Mouse (Mus musculus) liver, embryonic 12.5 days (tissue): ENCODE data around the gene Adgrl2. TPM values are rescaled to one million over a fixed set of nuclear protein-coding genes. Genes with fewer than 3 reads are reported as not detected.
A peak's percentile ranks its signal among the peaks of the same experiment; 100 is the strongest.

Experiments used
- ATAC-seq: fragments of 200-750 bp; cut with Nextera tagmentation; 2 replicates; pipeline ENCODE4 v1.8.0; 2017; ENCODE audit warnings: moderate number of reproducible peaks, mild to moderate bottlenecking, moderate library complexity
- H3K27ac ChIP-seq: fragments of 300-500 bp; sonication (generic); 2 replicates; pipeline ENCODE4 v1.5.1; 2016; ENCODE audit warnings: mild to moderate bottlenecking
- H3K27me3 ChIP-seq: fragments of 300-500 bp; sonication (generic); replicated peaks from 2 replicates; pipeline ENCODE4 v1.6.1; 2016; ENCODE audit warnings: mild to moderate bottlenecking, moderate library complexity
- H3K36me3 ChIP-seq: fragments of 300-500 bp; sonication (generic); 2 replicates; pipeline ENCODE4 v1.6.1; 2016; ENCODE audit warnings: mild to moderate bottlenecking, moderate library complexity
- H3K4me1 ChIP-seq: fragments of 300-500 bp; sonication (generic); 2 replicates; pipeline ENCODE4 v1.6.1; 2016
- H3K4me2 ChIP-seq: fragments of 300-500 bp; sonication (generic); 2 replicates; pipeline ENCODE4 v1.6.1; 2016; ENCODE audit warnings: mild to moderate bottlenecking, moderate library complexity
- H3K4me3 ChIP-seq: fragments of 300-500 bp; sonication (generic); 2 replicates; pipeline ENCODE4 v1.5.1; 2016; ENCODE audit warnings: mild to moderate bottlenecking, moderate library complexity
- H3K9ac ChIP-seq: fragments of 300-500 bp; sonication (generic); 2 replicates; pipeline ENCODE4 v1.6.1; 2016; ENCODE audit warnings: mild to moderate bottlenecking, moderate library complexity
- H3K9me3 ChIP-seq: fragments of 300-500 bp; sonication (generic); replicated peaks from 2 replicates; pipeline ENCODE4 v1.6.1; 2016; ENCODE audit warnings: mild to moderate bottlenecking, moderate library complexity
- WGBS: fragments of 180-500 bp; shearing (Covaris S2); methylation state at CpG from one replicate; pipeline ENCODE4 v1.1.7; 2016; ENCODE audit not compliant: insufficient replicate concordance; 5-methylcytosine and 5-hydroxymethylcytosine counted together
- polyA plus RNA-seq: library from polyadenylated mRNA; unstranded; fragments of >200 nt; fragmentation: Nextera tagmentation; extraction: Ambion mirVana; gene quantifications from 2 replicates; pipeline ENCODE4 v1.2.1, GENCODE M21; 2016

The Adgrl2 gene
- polyA plus RNA-seq, 1 experiment from 2014 or later = 13.3 TPM

DNA sequence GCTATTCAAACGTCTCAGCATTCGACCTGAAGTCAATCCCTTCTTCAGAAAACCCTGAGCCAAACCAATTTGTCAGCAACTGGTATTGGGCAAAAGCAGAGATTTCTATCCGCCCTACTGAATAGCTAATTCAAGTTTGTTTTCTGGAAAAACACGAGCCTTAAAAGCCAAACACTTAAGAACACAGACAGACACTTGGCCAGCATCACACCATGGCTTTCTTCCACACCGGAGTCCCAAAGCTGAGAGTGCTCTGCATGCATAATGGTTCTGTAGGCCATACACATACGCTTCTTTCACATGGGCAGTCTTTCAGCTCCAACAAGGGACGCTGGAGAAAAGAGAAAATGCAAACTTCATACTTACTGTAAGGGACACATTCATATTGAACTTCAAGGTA lies 125.1 kb downstream of the Adgrl2 start:
- no peak overlapping the region for H3K4me3 ChIP-seq
- H3K4me1 ChIP-seq = peaks cover 12% of the 10 kb centered on the region
- H3K27me3 ChIP-seq = no peaks in the 10 kb centered on the region
- no peak overlapping the region for H3K4me2 ChIP-seq
- no peak overlapping the region for H3K9ac ChIP-seq
- ATAC-seq = no peak
- H3K9me3 ChIP-seq = no peaks in the 10 kb centered on the region
- 74% methylated on average over 7 of the region's 7 CpGs for WGBS
- 0 out of 2 replicates have a peak, but pooled peaks cover 5% of the 10 kb centered on the region for H3K36me3 ChIP-seq
- H3K27ac ChIP-seq = no peak overlapping the region

DNA sequence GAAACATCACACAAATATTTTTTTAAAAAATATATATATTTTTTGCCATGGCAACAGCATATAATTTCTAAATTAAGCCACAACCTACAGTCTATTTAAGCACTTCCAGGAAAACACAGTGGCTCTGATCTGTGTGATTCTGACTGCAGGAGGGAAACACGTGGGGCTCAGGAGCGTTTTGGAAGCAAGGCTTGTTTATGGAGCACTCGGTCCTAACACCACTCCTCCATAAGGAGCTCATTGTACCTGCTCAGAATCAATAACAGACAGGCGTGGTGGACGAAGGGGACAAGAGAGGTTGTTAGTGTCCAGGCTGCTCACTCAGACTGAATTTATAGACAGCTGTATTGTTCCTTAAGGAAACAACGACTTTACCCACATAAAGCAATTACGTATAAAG lies 128.5 kb downstream of the Adgrl2 start:
- Histone ChIP-seq H3K27ac (no peak overlapping the region), H3K4me3 (no peak overlapping the region), H3K4me1 (peaks cover 4% of the 10 kb centered on the region; the same call in 1 of the 2 replicates), H3K9ac (no peak overlapping the region), H3K4me2 (no peak overlapping the region), H3K27me3 (no peaks in the 10 kb centered on the region), H3K9me3 (no peaks in the 10 kb centered on the region), H3K36me3 (0 out of 2 replicates have a peak, but pooled peaks cover 13% of the 10 kb centered on the region)
- ATAC-seq = no peak
- WGBS = 69% methylated on average over 7 of the region's 7 CpGs

DNA sequence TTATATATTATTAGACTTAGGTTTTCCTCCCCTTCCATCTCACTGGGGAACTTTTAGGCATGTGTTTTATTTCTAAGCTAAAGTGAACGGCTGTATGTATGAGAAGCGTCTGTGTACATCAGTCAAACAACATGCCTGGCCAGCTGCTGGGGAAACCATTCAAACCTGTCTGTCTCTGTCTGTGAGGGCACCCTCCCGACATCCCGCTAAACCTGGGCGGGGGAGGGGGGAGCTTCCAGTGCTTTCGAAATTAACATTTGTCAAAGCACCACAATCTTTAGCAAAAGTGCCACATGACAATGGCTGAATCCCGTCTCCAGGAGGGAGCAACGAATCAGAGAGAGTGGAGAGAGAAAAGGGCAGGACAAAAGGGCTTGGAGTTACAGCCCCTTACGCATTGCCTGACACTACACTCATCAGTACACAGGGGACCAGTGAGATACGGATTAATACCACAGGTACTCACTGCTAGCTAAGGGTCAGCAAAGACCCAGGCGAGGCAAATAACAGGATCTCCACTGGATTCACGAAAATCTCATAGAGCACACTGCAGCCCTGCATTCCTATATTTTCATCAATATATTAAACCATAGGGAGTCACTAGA lies 135.9 kb downstream of the Adgrl2 start:
- ATAC-seq = no peak
- Histone ChIP-seq H3K9ac (no peak overlapping the region), H3K9me3 (no peaks in the 10 kb centered on the region), H3K4me2 (no peak overlapping the region), H3K27ac (no peak overlapping the region), H3K27me3 (no peaks in the 10 kb centered on the region), H3K36me3 (peaks cover 19% of the 10 kb centered on the region), H3K4me3 (no peak overlapping the region), H3K4me1 (0 out of 2 replicates have a peak, but pooled peaks cover 3% of the 10 kb centered on the region)
- 65% methylated on average over 12 of the region's 12 CpGs for WGBS

DNA sequence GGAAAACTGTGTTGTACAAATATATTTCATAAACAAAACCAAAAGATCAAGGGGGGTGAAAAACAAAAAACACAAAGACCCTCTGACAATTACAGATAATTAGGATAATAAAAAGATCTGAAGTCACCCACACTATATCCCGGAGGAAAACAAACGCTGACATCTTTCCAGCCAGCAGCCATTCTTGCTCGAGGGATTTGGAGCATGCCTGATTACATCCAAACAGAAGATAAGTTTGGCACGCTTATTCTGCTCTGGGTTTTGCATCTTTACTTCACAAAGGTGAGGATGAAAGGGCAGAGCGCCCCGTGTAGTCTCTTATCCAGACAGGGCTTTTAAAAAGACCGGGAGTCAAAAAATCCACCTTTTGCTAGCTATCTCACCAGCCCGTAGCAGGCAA lies 137.0 kb downstream of the Adgrl2 start:
- WGBS = 66% methylated on average over 8 of the region's 8 CpGs
- Histone ChIP-seq H3K9ac (no peak overlapping the region), H3K4me2 (no peak overlapping the region), H3K36me3 (peaks cover 17% of the 10 kb centered on the region), H3K4me1 (0 out of 2 replicates have a peak, but pooled peaks cover 3% of the 10 kb centered on the region), H3K4me3 (no peak overlapping the region), H3K9me3 (no peaks in the 10 kb centered on the region), H3K27me3 (no peaks in the 10 kb centered on the region), H3K27ac (no peak overlapping the region)
- no peak for ATAC-seq

DNA sequence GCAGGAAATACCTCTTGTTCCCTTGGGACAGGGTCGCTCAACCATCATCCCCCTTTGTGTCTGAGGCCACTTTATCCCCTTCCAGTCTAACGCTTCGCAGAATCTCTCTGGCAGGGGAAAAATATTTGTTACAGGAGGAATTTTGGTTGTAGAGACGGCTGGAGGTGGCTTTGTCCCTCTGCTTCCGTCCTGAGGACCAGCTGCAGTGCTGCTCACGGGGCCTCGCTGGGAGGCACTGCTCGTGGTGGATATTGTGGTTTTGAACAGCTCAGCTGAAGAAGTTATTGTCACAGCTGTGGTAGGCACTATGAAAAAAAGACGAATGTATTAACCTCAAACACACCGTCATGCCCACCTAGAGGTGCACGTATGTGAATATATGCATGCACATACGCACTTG lies 137.8 kb downstream of the Adgrl2 start:
- 0 out of 2 replicates have a peak, but pooled peaks cover 3% of the 10 kb centered on the region for H3K4me1 ChIP-seq
- no peak overlapping the region for H3K27ac ChIP-seq
- H3K9ac ChIP-seq = no peak overlapping the region
- no peak overlapping the region for H3K4me3 ChIP-seq
- no peaks in the 10 kb centered on the region for H3K27me3 ChIP-seq
- peaks cover 15% of the 10 kb centered on the region for H3K36me3 ChIP-seq
- ATAC-seq = no peak
- 57% methylated on average over 12 of the region's 12 CpGs for WGBS
- no peak overlapping the region for H3K4me2 ChIP-seq
- no peaks in the 10 kb centered on the region for H3K9me3 ChIP-seq

DNA sequence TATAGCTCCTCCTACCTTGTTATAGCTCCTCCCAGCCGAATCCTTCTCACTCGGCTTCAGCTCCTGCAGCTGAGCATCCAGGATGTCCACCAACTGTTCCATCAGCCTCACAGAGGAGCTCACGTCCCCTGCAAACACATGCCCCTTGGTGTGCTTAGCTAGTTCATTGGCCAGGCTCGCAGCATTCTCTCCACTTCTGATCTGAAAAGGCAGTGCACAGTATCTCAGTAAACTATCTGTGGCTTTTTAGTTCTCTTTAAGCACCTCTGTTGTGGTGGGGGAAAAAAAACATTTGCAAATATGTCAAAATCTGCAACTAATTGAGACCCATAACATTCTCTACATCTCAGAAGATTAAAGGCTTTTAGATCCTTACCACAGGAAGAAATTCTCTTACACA lies 139.5 kb downstream of the Adgrl2 start:
- WGBS = 80% methylated on average over 4 of the region's 4 CpGs
- no peak overlapping the region for H3K4me3 ChIP-seq
- H3K27me3 ChIP-seq = no peaks in the 10 kb centered on the region
- no peak overlapping the region for H3K27ac ChIP-seq
- H3K4me1 ChIP-seq = 0 out of 2 replicates have a peak, but pooled peaks cover 3% of the 10 kb centered on the region
- H3K9me3 ChIP-seq = no peaks in the 10 kb centered on the region
- no peak overlapping the region for H3K4me2 ChIP-seq
- ATAC-seq = no peak
- H3K36me3 ChIP-seq = peaks cover 15% of the 10 kb centered on the region
- no peak overlapping the region for H3K9ac ChIP-seq

DNA sequence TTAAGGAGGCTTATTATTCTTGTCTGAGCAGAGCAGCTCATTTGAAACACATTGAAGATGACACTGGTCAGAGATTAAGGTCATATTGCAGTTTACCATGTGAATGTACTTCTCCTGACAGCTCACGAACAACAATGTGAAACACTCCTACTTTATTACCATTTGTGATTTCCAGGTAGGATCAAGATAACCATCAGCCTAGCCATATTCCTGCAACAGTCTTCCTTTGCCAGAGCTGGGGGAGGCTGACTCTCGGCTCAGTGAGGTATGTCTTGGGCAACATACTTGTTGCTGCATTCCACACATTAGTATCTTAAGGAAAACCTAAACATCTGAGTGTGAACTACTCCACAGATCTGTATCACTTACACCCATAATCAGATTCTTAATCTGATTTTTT lies 142.0 kb downstream of the Adgrl2 start:
- H3K27ac ChIP-seq = no peak overlapping the region
- peaks cover 15% of the 10 kb centered on the region for H3K36me3 ChIP-seq
- no peak for ATAC-seq
- H3K9me3 ChIP-seq = no peaks in the 10 kb centered on the region
- WGBS = 74% methylated on average over 2 of the region's 2 CpGs
- peaks cover 14% of the 10 kb centered on the region for H3K4me1 ChIP-seq
- H3K4me3 ChIP-seq = no peak overlapping the region
- H3K4me2 ChIP-seq = no peak overlapping the region
- no peak overlapping the region for H3K9ac ChIP-seq
- no peaks in the 10 kb centered on the region for H3K27me3 ChIP-seq

DNA sequence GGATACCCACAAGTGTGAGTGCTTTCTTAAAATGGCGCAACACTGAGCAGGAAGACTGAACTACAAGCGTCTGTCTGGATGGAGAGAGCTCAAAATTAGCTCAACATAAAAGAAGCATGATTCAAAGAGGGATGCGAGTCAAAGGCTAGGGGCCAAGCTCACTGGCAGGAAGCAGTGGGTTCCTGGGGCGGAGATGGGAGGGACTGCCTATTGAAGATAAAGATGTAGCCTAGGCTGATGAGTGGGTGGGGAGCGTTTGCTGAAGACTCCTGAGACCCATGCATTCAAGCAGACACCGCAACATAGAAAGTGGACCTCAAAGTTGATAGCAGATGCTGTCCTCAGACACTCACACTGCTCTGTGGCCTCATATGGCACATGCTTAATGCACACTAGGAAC lies 146.2 kb downstream of the Adgrl2 start:
- H3K4me3 ChIP-seq = no peak overlapping the region
- H3K36me3 ChIP-seq = peaks cover 5% of the 10 kb centered on the region; the same call in 1 of the 2 replicates
- H3K9me3 ChIP-seq = no peaks in the 10 kb centered on the region
- ATAC-seq = peak; percentile 85
- H3K27me3 ChIP-seq = no peaks in the 10 kb centered on the region
- H3K9ac ChIP-seq = no peak overlapping the region
- H3K4me2 ChIP-seq = peak overlapping the region; percentile 31
- H3K4me1 ChIP-seq = peaks cover 11% of the 10 kb centered on the region
- 12% methylated on average over 6 of the region's 6 CpGs for WGBS
- H3K27ac ChIP-seq = no peak overlapping the region

DNA sequence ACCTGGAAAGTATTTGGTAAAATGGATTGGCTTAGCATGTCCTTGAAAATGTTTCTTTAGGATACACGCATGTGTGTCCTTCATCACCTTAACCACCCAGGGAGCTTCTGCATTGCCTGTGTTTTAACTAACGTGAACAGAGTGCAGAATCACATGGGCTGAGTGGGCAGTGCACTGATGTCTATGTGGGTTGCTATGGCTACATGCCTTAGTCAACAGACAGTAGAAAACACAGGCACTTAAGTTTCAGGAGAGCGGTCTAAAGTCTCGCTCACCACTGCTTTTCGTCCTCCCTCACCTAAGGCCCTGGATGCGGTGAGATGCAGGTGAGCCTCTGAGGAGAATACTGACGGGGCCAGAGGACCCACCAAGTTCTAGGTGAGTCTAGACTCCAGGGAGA lies 147.8 kb downstream of the Adgrl2 start:
- no peaks in the 10 kb centered on the region for H3K27me3 ChIP-seq
- H3K27ac ChIP-seq = no peak overlapping the region
- WGBS = 86% methylated on average over 7 of the region's 7 CpGs
- peaks cover 11% of the 10 kb centered on the region for H3K4me1 ChIP-seq
- H3K9ac ChIP-seq = no peak overlapping the region
- no peak overlapping the region for H3K4me3 ChIP-seq
- peaks cover 4% of the 10 kb centered on the region; the same call in 1 of the 2 replicates for H3K36me3 ChIP-seq
- H3K4me2 ChIP-seq = no peak overlapping the region
- no peaks in the 10 kb centered on the region for H3K9me3 ChIP-seq
- ATAC-seq = no peak

DNA sequence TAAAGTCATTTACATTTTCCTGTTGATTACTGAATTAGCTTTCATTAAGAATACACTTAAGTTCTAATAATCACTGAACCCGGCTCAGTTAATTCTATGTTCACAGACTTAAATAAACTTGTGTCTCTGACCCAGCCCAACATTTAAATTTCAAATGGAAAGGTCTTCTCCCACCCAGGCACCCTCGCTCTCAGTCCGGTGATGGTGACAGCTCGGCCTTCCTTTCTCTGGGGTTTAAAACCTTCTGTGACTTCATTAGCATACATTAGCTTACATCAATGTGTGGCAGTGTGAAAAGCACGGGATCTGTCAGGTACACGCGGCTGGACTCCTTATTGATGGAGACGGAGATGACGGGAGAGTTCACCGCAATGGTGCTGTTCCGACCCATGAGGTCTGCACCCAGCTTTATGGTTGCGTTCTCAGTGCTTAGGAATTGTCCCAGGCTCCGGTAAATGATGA lies 151.5 kb downstream of the Adgrl2 start:
- Histone ChIP-seq H3K27ac (no peak overlapping the region), H3K9me3 (no peaks in the 10 kb centered on the region), H3K4me1 (peaks cover 5% of the 10 kb centered on the region), H3K36me3 (peaks cover 29% of the 10 kb centered on the region), H3K27me3 (no peaks in the 10 kb centered on the region), H3K9ac (no peak overlapping the region), H3K4me3 (no peak overlapping the region), H3K4me2 (no peak overlapping the region)
- WGBS = 86% methylated on average over 13 of the region's 13 CpGs
- no peak for ATAC-seq

DNA sequence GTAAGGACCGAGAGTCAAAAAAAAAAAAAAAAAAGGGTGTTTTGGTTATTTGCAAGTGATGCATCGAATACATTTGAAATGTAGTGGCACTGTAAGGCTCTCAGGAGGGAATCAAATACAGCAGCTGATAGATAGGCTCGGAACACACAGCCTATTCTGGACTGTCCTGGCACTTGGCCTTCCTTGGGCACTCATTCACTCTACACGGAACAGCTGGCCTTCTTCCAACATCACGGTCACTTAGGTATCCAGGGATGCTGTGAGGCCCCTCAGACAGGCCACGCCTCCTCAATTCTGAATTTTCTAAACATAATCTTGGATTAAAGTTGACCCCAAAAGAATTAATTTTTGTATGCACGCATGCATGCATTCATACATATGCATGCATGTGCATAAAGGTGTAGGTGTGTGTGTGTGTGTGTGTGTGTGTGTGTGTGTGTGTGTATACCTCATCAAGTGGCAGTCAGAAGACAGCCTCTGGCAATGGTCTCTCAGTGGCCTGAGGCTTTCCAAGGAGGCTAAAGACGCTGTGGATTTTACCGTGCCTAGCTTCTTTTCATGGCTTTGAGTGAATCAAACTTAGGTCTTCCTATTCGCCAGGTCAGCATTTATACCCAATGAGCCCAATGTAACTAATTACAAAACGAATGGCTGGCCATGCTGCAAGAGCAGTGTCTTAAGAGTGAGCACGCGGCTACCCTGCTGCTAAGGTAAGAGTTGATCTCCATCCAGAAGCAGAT lies 152.1 kb downstream of the Adgrl2 start:
- H3K4me1 ChIP-seq = no peaks in the 10 kb centered on the region
- H3K9me3 ChIP-seq = no peaks in the 10 kb centered on the region
- no peak overlapping the region for H3K4me3 ChIP-seq
- H3K27ac ChIP-seq = no peak overlapping the region
- no peak overlapping the region for H3K4me2 ChIP-seq
- H3K27me3 ChIP-seq = no peaks in the 10 kb centered on the region
- 78% methylated on average over 13 of the region's 13 CpGs for WGBS
- peaks cover 34% of the 10 kb centered on the region for H3K36me3 ChIP-seq
- ATAC-seq = no peak
- H3K9ac ChIP-seq = no peak overlapping the region

DNA sequence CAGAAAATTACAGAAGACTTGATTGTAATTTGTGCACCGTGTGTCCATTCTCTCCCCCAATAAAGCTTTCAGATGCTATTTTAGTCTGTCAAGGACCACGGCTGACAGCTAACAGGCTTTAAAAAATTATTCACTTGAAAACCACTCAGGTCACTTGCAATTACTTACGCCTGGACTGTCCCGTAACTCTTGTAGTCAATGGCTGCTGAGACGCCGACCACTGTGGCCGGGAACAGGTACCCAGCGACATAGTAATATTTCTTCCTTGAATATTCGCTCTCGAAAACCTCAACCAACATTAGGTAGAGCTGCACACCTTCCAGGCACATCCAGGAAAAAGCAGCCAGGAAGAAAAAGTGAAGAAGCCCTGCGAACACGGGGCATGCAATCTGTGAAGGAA lies 155.2 kb downstream of the Adgrl2 start:
- Histone ChIP-seq H3K4me2 (no peak overlapping the region), H3K9me3 (no peaks in the 10 kb centered on the region), H3K36me3 (peaks cover 37% of the 10 kb centered on the region), H3K27ac (no peak overlapping the region), H3K27me3 (no peaks in the 10 kb centered on the region), H3K4me1 (no peaks in the 10 kb centered on the region), H3K4me3 (no peak overlapping the region), H3K9ac (no peak overlapping the region)
- 80% methylated on average over 12 of the region's 12 CpGs for WGBS
- no peak for ATAC-seq
